Mouse (Mus musculus): ENCODE data around the gene Rab25.

GRCm38 (mm10) chr3:88494836-88495628 lies 53.1 kb downstream of the Rab25 start:
- TF ChIP-seq CTCF (IDR thresholded peaks at IDR 0.05; ENCODE audit: control insufficient read depth, insufficient read depth, insufficient replicate concordance, low read depth, low read length) (no peak), POLR2A (IDR thresholded peaks at IDR 0.05; ENCODE audit: control insufficient read depth, low read depth, low read length) (no peak)

All from testis, adult 2 months (tissue).